Mouse (Mus musculus) cortical plate, adult 2 months (tissue): ENCODE measurements around the gene Arid1b.

Experiments
- CTCF ChIP-seq: fragments of 200-500 bp; IDR thresholded peaks from 2 replicates; pipeline ENCODE4 v1.5.1; 2011; ENCODE audit warnings: mild to moderate bottlenecking, control low read depth, low read length; ENCODE audit not compliant: insufficient read depth; ENCODE audit errors: extremely low read depth
- POLR2A ChIP-seq: fragments of 200-500 bp; IDR thresholded peaks from 2 replicates; pipeline ENCODE4 v1.6.1; 2011; ENCODE audit warnings: mild to moderate bottlenecking, low read length, control low read depth; ENCODE audit not compliant: insufficient read depth; ENCODE audit errors: extremely low read depth

GRCm38 (mm10) chr17:5247737-5248136 lies 253.6 kb downstream of the Arid1b start:
- no peak for TF ChIP-seq CTCF
- TF ChIP-seq POLR2A = no peak
